ENCODE assay signal across 19 mouse cellular contexts in genomic region chr5:102046617-102047116, GRCm38 (mm10). TPM values are rescaled to one million over a fixed set of nuclear protein-coding genes. Genes with fewer than 3 reads are reported as not detected.
DNase-seq lines count a peak whose midpoint lies in the region; ATAC-seq and TF ChIP-seq lines count a peak whose summit lies in the region.
"Had no signal": no experiment of that assay in that cellular context is flagged by ENCODE, and none has a peak within 500 bp of the region (broad histone marks: within the 10 kb centered on the region; RNA-seq: fewer than 3 reads in every experiment).

No protein-coding gene starts in this region.

- H3K9me3 ChIP-seq in heart, embryonic 13.5 days, result no peaks in the 10 kb centered on the region
- peaks cover 5% of the 10 kb centered on the region; the same call in 1 of the 2 replicates for H3K9me3 ChIP-seq in liver, embryonic 12.5 days (replicated peaks)
- H3K9me3 ChIP-seq in liver, postnatal 0 days (ENCODE audit: low read length), result no peaks in the 10 kb centered on the region
- H3K9me3 ChIP-seq in limb, embryonic 15.5 days, result no peaks in the 10 kb centered on the region
- H3K9me3 ChIP-seq in forebrain, postnatal 0 days (ENCODE audit: low read length), result no peaks in the 10 kb centered on the region
- H3K9me3 ChIP-seq: embryonic facial prominence, embryonic 13.5 days; forebrain, embryonic 10.5 days; hindbrain, embryonic 10.5 days; limb, embryonic 12.5 days; midbrain, embryonic 10.5 days had no signal

- H3K9ac ChIP-seq in heart, embryonic 13.5 days, result no peak overlapping the region
- H3K9ac ChIP-seq in liver, embryonic 12.5 days, result no peak overlapping the region
- H3K9ac ChIP-seq in liver, postnatal 0 days (replicated peaks), result no peak overlapping the region
- no peak overlapping the region for H3K9ac ChIP-seq in limb, embryonic 15.5 days
- no peak overlapping the region for H3K9ac ChIP-seq in forebrain, postnatal 0 days
- H3K9ac ChIP-seq: embryonic facial prominence, embryonic 13.5 days; limb, embryonic 12.5 days had no signal

- no peak for TF ChIP-seq EP300 in liver, postnatal 0 days (IDR thresholded peaks at IDR 0.05; ENCODE audit: low read depth)

- no peak overlapping the region for H3K4me2 ChIP-seq in heart, embryonic 13.5 days
- peak overlapping the region; percentile 63 for H3K4me2 ChIP-seq in liver, embryonic 12.5 days
- no peak overlapping the region for H3K4me2 ChIP-seq in liver, postnatal 0 days (ENCODE audit: low read depth, low read length)
- no peak overlapping the region for H3K4me2 ChIP-seq in limb, embryonic 15.5 days
- no peak overlapping the region for H3K4me2 ChIP-seq in forebrain, postnatal 0 days (ENCODE audit: low read depth)
- H3K4me2 ChIP-seq: embryonic facial prominence, embryonic 13.5 days; heart, embryonic 11.5 days; limb, embryonic 12.5 days had no signal

- 72% methylated on average over 8 of the region's 8 CpGs for WGBS in heart, embryonic 13.5 days
- WGBS in liver, embryonic 12.5 days (ENCODE audit: insufficient replicate concordance), result 43% methylated on average over 8 of the region's 8 CpGs
- 58% methylated on average over 8 of the region's 8 CpGs for WGBS in liver, postnatal 0 days (ENCODE audit: insufficient replicate concordance)
- WGBS in limb, embryonic 15.5 days, result 65% methylated on average over 8 of the region's 8 CpGs
- 81% methylated on average over 8 of the region's 8 CpGs for WGBS in forebrain, postnatal 0 days

- peaks cover 42% of the 10 kb centered on the region for H3K4me1 ChIP-seq in heart, embryonic 13.5 days
- H3K4me1 ChIP-seq in liver, embryonic 12.5 days, result peaks cover 69% of the 10 kb centered on the region
- peaks cover 19% of the 10 kb centered on the region for H3K4me1 ChIP-seq in liver, postnatal 0 days (ENCODE audit: insufficient read depth)
- peaks cover 17% of the 10 kb centered on the region for H3K4me1 ChIP-seq in limb, embryonic 15.5 days
- no peaks in the 10 kb centered on the region for H3K4me1 ChIP-seq in forebrain, postnatal 0 days (ENCODE audit: insufficient read depth)
- H3K4me1 ChIP-seq: forebrain, embryonic 10.5 days; hindbrain, embryonic 10.5 days; midbrain, embryonic 10.5 days had no signal

- no peak for TF ChIP-seq CTCF in liver, postnatal 0 days (IDR thresholded peaks at IDR 0.05; ENCODE audit: low read depth)
- TF ChIP-seq CTCF in forebrain, postnatal 0 days (IDR thresholded peaks at IDR 0.05; ENCODE audit: low read depth), result no peak

- no peaks in the 10 kb centered on the region for H3K27me3 ChIP-seq in heart, embryonic 13.5 days (replicated peaks)
- no peaks in the 10 kb centered on the region for H3K27me3 ChIP-seq in liver, embryonic 12.5 days (replicated peaks)
- no peaks in the 10 kb centered on the region for H3K27me3 ChIP-seq in liver, postnatal 0 days (ENCODE audit: insufficient read depth, low read length)
- no peaks in the 10 kb centered on the region for H3K27me3 ChIP-seq in limb, embryonic 15.5 days
- H3K27me3 ChIP-seq in forebrain, postnatal 0 days (ENCODE audit: insufficient read depth, low read length), result no peaks in the 10 kb centered on the region
- H3K27me3 ChIP-seq: embryonic facial prominence, embryonic 13.5 days; limb, embryonic 12.5 days had no signal

- no peak for ATAC-seq in heart, embryonic 13.5 days (ENCODE audit: extremely low read depth, insufficient number of reproducible peaks, low FRiP score, low TSS enrichment)
- no peak for ATAC-seq in liver, embryonic 12.5 days
- no peak for ATAC-seq in liver, postnatal 0 days
- ATAC-seq in limb, embryonic 15.5 days (ENCODE audit: insufficient number of reproducible peaks, low FRiP score, low TSS enrichment, low read depth), result no peak
- ATAC-seq in megakaryocyte progenitor cell, adult 5-6 weeks (replicated peaks; ENCODE audit: poor library complexity), result no peak
- ATAC-seq in forebrain, postnatal 0 days, result no peak

- H3K27ac ChIP-seq in heart, embryonic 13.5 days (replicated peaks), result peak overlapping the region; percentile 74
- peak overlapping the region; percentile 90 for H3K27ac ChIP-seq in liver, embryonic 12.5 days
- no peak overlapping the region for H3K27ac ChIP-seq in liver, postnatal 0 days (ENCODE audit: low read depth)
- H3K27ac ChIP-seq in limb, embryonic 15.5 days, result peak overlapping the region; percentile 67; the same call in 1 of the 2 replicates
- no peak overlapping the region for H3K27ac ChIP-seq in forebrain, postnatal 0 days (ENCODE audit: low read depth, low read length)
- H3K27ac ChIP-seq: embryonic facial prominence, embryonic 13.5 days; forebrain, embryonic 10.5 days; hindbrain, embryonic 10.5 days; midbrain, embryonic 10.5 days had no signal

- DNase-seq in heart, postnatal 25 days (ENCODE audit: low spot score), result no peak
- DNase-seq in liver, postnatal 0 days, result no peak
- peak; percentile 32 for DNase-seq in MEL-GATA-1-ER (ENCODE audit: extremely low read depth, low read depth)
- DNase-seq in forebrain, postnatal 0 days, result no peak
- DNase-seq: cerebellum, adult 9-11 months; gastrocnemius, postnatal 14 days; layer of hippocampus, adult 9-11 months; lung, postnatal 14 days; right cerebral cortex, postnatal 4 days had no signal

- H3K4me3 ChIP-seq in heart, embryonic 13.5 days, result no peak overlapping the region
- no peak overlapping the region for H3K4me3 ChIP-seq in liver, embryonic 12.5 days
- no peak overlapping the region for H3K4me3 ChIP-seq in liver, postnatal 0 days (ENCODE audit: low read depth, low read length)
- no peak overlapping the region for H3K4me3 ChIP-seq in limb, embryonic 15.5 days
- H3K4me3 ChIP-seq in forebrain, postnatal 0 days (ENCODE audit: low read depth, low read length), result no peak overlapping the region
- H3K4me3 ChIP-seq: embryonic facial prominence, embryonic 13.5 days; forebrain, embryonic 10.5 days; hindbrain, embryonic 10.5 days; limb, embryonic 12.5 days; midbrain, embryonic 10.5 days had no signal

- intact Hi-C loops in heart, postnatal 25 days (cut with DNase I), result no loop called here

- peaks cover 10% of the 10 kb centered on the region for H3K36me3 ChIP-seq in heart, embryonic 13.5 days
- H3K36me3 ChIP-seq in liver, embryonic 12.5 days, result peaks cover 17% of the 10 kb centered on the region
- H3K36me3 ChIP-seq in liver, postnatal 0 days (replicated peaks; ENCODE audit: insufficient read depth, low read length), result no peaks in the 10 kb centered on the region; the same call in none of the 2 replicates
- H3K36me3 ChIP-seq in limb, embryonic 15.5 days, result peaks cover 1% of the 10 kb centered on the region; the same call in 1 of the 2 replicates
- no peaks in the 10 kb centered on the region for H3K36me3 ChIP-seq in forebrain, postnatal 0 days (ENCODE audit: insufficient read depth)

RNA-seq across cellular contexts. Expression of gene Wdfy3, which starts 23.1 kb away (rescaled TPM):
- 8.8 and 8.9 TPM in 2 replicates for polyA plus RNA-seq in heart, embryonic 13.5 days (2015; fragmentation: Nextera tagmentation; extraction: Ambion mirVana)
- 10 to 100 TPM; 28.7 to 33.1 TPM for total RNA-seq in heart, postnatal 25 days (2021)
- 7.4 and 7.8 TPM in 2 replicates for polyA plus RNA-seq in liver, embryonic 12.5 days (2016; fragmentation: Nextera tagmentation; extraction: Ambion mirVana)
- polyA plus RNA-seq in liver, postnatal 0 days (2015; fragmentation: Nextera tagmentation; extraction: Ambion mirVana), result 4.4 and 5.0 TPM in 2 replicates
- polyA plus RNA-seq in limb, embryonic 15.5 days (2015; fragmentation: Nextera tagmentation; extraction: Ambion mirVana), result 12.3 and 14.4 TPM in 2 replicates
- 9.5 and 10.9 TPM in 2 replicates for total RNA-seq in megakaryocyte progenitor cell, adult 5-6 weeks (2015)
- 5.4 and 5.9 TPM in 2 replicates for total RNA-seq in megakaryocyte progenitor cell, adult 5-6 weeks (2017)
- total RNA-seq in forebrain, postnatal 0 days (2014; rRNA removed), result 48.1 and 68.8 TPM in 2 replicates
- 7.7 and 15.4 TPM in 2 replicates for polyA plus RNA-seq in forebrain, postnatal 0 days (2015; fragmentation: Nextera tagmentation; extraction: Ambion mirVana)

Comparison
In these comparisons a context has a peak if more than half of its experiments do, and no peak if none do; other contexts are left out.
1. H3K27ac ChIP-seq: peak in heart, embryonic 13.5 days (single experiment), liver, embryonic 12.5 days (single experiment) and limb, embryonic 15.5 days (single experiment); none in liver, postnatal 0 days (single experiment) and forebrain, postnatal 0 days (single experiment).